Mouse (Mus musculus): ENCODE measurements around the gene Bhlhe23. TPM values are rescaled to one million over a fixed set of nuclear protein-coding genes. Genes with fewer than 3 reads are reported as not detected.

Gene Bhlhe23
- total RNA-seq, 2 experiments from 2014 or later: not detected

DNA sequence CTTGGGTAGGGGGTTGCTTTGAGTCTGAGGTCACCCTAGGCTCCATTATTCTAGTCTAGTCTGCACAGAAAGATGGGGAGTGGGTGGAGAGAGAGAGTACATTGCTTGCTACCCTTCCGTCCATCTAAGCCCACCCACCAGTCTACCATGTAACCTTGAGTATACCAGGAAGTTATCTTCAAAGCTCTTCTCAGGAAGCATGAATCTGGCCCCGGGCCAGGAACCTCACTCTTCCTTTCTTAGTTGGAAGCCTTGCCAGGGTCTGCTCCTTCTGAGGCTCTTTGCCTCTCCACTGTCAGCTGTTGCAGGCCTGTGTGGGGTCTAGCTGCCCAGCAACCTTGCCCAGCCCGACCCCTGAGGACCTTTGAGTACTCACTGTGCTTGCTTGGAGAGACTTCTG is 45.7 kb downstream of the Bhlhe23 start:
- intact Hi-C loops (cut with DNase I): no loop called here
- DNase-seq: no peak

DNA sequence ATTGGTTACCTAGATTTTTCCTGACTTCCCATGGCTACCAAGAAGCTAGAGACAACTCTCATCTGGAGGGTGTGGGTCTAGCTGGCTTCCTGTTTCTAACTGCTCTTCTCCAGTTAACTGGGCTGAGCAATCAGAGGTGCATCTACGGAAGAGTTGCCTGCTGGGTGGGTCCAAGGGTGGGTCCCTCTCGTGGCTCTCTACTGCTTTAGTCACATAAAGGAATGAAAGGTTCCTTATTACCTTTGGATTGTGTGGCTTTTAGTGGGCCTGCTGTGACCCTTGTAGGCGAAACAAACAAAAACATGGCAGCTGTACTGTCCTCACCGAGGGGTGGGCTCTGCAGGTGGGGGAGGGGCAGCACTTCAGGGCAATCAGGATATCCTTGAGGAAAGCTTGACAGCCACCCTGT is 49.1 kb downstream of the Bhlhe23 start:
- DNase-seq: no peak
- intact Hi-C loops (cut with DNase I): no loop called here

DNA sequence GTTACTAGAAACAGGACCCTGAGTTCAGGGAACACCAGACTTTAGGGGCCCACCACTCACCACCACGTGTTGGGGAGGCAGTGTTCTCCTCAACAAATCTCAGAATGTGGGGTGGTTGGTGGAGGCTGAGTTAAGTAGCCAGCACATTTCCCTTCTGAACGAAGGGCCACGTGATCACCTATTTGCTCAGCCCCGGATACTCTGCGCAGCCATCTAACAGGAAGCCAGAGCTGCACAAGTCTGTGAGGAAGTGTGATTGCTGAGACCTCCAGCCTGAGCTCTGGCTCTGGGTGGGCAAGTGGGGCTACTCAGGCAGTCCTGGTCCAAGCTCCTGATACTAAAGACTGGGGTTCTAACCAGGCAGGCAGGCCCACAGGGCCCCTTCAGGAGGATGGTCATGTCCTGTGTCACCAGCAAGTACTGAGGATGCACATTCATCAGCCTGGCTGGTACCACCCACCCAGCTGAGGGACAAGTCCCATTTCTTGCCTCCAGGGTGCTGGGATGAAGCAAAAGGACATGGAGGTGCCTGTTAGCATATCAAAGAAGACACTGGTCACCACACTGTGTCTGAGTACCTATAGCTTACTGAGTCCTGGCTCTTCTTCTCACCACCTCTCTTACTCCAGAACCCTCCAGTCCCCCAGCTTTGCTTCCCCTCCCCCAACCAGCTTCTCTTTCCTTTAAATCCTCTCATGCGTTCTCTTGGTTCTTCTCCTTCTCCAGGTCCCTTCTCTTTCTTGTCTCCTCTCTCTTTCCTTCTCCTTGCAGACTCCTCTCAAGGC is 49.9 kb downstream of the Bhlhe23 start:
- intact Hi-C loops (cut with DNase I): no loop called here

DNA sequence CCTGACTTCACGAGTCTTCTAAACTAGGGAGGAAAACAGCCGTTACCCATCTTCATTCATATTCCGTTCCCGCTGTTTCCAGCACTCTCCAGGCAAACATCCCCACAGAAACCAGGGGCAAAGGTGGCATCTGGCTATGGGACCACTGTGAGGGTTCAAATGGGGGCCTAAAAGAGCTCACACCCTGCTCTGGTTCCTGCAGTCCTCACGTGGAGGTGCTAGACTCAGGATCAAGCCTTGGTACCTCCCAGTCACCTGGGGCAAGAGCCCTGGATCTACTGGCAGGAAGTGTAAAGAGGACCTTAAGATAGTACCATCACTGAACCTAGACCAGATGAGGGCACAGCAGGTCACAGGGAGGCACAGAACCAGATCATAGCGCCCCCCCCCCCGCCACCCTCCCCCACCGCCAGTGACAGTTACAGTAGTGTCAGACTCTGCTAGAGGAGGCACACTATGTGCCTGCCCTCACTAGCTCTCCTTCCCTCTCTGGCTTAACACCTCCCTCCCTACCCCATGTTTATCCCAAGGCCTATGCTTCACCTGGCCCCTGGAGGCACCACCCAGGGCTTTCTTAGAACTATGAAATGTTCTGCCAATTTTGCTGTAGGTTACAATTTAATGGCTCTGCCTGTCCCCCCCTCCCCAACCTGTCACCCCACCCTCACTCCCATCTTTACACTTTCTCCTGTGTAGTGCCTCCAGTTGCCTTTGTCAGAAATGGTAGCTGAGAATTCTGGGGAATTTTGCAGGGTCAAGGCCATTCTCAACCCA is 50.7 kb downstream of the Bhlhe23 start:
- DNase-seq: no peak
- intact Hi-C loops (cut with DNase I): no loop called here

More for the DNA sequence above, 49.9 kb downstream of the Bhlhe23 start:
- DNase-seq: no peak

DNA sequence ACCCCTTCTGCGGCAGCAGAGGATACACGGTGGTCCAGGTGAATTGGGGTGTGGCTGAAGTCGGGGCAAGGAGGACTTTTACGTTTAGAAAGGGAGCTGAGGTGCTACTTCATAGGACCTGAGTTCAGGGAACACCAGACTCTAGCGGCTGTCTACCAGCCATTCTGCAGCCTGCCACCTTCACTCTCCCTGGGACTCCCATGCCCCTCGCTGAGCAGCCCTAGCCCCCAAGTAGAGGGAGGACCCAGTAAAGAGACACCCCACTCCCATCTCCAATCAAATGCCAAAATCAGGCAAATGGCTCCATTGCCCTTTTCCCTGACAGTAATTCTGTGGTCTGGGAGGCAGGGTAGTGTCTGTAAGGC is 51.3 kb downstream of the Bhlhe23 start:
- intact Hi-C loops (cut with DNase I): no loop called here

DNA sequence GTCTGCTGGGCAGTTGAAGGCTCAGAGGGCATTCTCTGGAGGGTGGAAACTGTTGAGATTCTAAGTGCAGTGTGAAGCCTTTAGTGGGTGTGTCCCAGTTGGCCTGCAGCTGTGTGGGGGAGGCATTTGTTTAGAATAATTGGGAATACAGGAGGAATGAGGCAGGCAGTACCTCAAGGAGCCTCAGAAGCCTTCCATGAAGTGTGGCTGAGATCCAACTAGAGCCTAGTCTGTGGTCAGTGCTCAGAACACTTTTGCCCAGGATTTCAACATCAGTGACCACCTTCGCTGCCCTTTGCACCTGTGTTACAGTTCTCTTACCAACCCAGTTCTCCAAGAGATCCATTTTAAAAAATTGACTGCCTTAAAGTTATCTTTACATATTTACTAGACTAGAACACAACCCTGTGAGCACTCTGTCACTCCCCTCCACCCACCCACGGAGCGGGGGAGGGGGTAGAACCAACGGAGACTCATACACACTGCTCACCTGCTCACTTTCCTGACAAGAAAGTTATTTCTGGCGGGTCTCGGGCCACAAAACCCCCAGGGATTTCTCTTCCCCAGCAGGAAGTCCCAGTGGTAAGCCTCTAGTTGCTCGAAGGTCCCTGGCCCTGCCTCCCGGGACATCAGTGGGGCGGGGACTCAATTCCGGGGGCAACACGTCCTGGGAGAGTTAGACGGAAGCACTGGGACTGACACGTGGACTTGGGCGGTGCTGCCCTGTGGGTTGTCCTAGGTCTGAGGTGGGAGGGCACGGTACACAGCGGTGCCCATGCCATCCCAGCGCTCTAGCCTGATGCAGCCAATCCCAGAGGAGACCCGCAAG is 51.9 kb downstream of the Bhlhe23 start, which contains the start of gene Slc17a9:
Gene Slc17a9, plus strand, starts transcription at position 679 of the 829 bp plus-strand sequence.
- peak; percentile 47 to 61 for DNase-seq

More for the DNA sequence above, 51.3 kb downstream of the Bhlhe23 start:
- DNase-seq: no peak

More for the DNA sequence above, 51.9 kb downstream of the Bhlhe23 start, which contains the start of gene Slc17a9:
- intact Hi-C loops (cut with DNase I): no loop called here

Other genes with a start within 250 kb of the Bhlhe23 start
- gene Mrgbp, start 195.6 kb downstream of the Bhlhe23 start, total RNA-seq (2021): 10 to 100 TPM; 13.1 to 13.7 TPM
- gene Ogfr, start 187.7 kb downstream of the Bhlhe23 start, total RNA-seq (2021): 10 to 100 TPM; 35.1 to 39.6 TPM
- gene Col9a3, start 179.1 kb downstream of the Bhlhe23 start, total RNA-seq (2021): under 1 TPM in 1 of 2 experiments, not detected in 1; 0.47 TPM
- under 1 TPM in 1 of 2 experiments, not detected in 1; 0.25 TPM for gene Tcfl5, start 134.2 kb downstream of the Bhlhe23 start, total RNA-seq (2021)
- gene Dido1, start 66.9 kb downstream of the Bhlhe23 start, total RNA-seq (2021): 10 to 100 TPM; 24.4 to 29.0 TPM
- 10 to 100 TPM; 59.4 to 60.5 TPM for gene Gid8, start 66.8 kb downstream of the Bhlhe23 start, total RNA-seq (2021)
- under 1 TPM in 1 of 2 experiments, not detected in 1; 0.38 TPM for gene Slc17a9, start 51.6 kb downstream of the Bhlhe23 start, total RNA-seq (2021)
- 10 to 100 TPM; 36.8 to 37.6 TPM for gene Ythdf1, start 144.0 kb upstream of the Bhlhe23 start, total RNA-seq (2021)
- gene Birc7, start 152.1 kb upstream of the Bhlhe23 start, total RNA-seq (2021): not detected
- gene Nkain4, start 177.8 kb upstream of the Bhlhe23 start, total RNA-seq (2021): 10 to 100 TPM in 1 of 2 experiments, 1 to 10 TPM in 1; 7.7 to 11.6 TPM
- gene Arfgap1, start 190.3 kb upstream of the Bhlhe23 start, total RNA-seq (2021): 10 to 100 TPM; 31.2 to 37.0 TPM
- under 1 TPM; 0.51 to 0.58 TPM for gene Col20a1, start 209.6 kb upstream of the Bhlhe23 start, total RNA-seq (2021)

Data from heart, postnatal 36 days (tissue).